Comparison of ENCODE assay signal across 8 mouse cellular contexts in genomic region chr17:57087049-57087832, GRCm38 (mm10). TPM values are rescaled to one million over a fixed set of nuclear protein-coding genes. Genes with fewer than 3 reads are reported as not detected.
A peak's percentile ranks its signal among the peaks of the same experiment; 100 is the strongest.
DNase-seq lines count a peak whose midpoint lies in the region; ATAC-seq lines count a peak whose summit lies in the region.

Gene Tubb4a, minus strand, starts transcription at chr17:57087782.

- H3K9me3 ChIP-seq in heart, embryonic 10.5 days, result no peaks in the 10 kb centered on the region
- no peaks in the 10 kb centered on the region for H3K9me3 ChIP-seq in embryonic facial prominence, embryonic 11.5 days (replicated peaks; ENCODE audit: control insufficient read depth, low read length)
- H3K9me3 ChIP-seq in heart, embryonic 15.5 days (replicated peaks), result no peaks in the 10 kb centered on the region
- H3K9me3 ChIP-seq in lung, embryonic 15.5 days, result no peaks in the 10 kb centered on the region

- peaks cover 10% of the 10 kb centered on the region for H3K4me1 ChIP-seq in heart, embryonic 10.5 days
- H3K4me1 ChIP-seq in embryonic facial prominence, embryonic 11.5 days (ENCODE audit: control insufficient read depth, insufficient read depth, low read length), result no peaks in the 10 kb centered on the region
- H3K4me1 ChIP-seq in heart, embryonic 15.5 days (replicated peaks), result peaks cover 8% of the 10 kb centered on the region
- H3K4me1 ChIP-seq in lung, embryonic 15.5 days, result peaks cover 10% of the 10 kb centered on the region

- intact Hi-C loops in heart, postnatal 25 days (cut with DNase I), result no loop called here

- H3K27me3 ChIP-seq in heart, embryonic 10.5 days (ENCODE audit: insufficient read depth, poor library complexity, severe bottlenecking), result peaks cover 41% of the 10 kb centered on the region
- peaks cover 7% of the 10 kb centered on the region; the same call in 1 of the 2 replicates for H3K27me3 ChIP-seq in embryonic facial prominence, embryonic 11.5 days (ENCODE audit: control insufficient read depth, insufficient read depth, low read length)
- peaks cover 29% of the 10 kb centered on the region for H3K27me3 ChIP-seq in heart, embryonic 15.5 days
- peaks cover 11% of the 10 kb centered on the region; the same call in 1 of the 2 replicates for H3K27me3 ChIP-seq in lung, embryonic 15.5 days

- H3K36me3 ChIP-seq in heart, embryonic 10.5 days, result no peaks in the 10 kb centered on the region
- no peaks in the 10 kb centered on the region for H3K36me3 ChIP-seq in embryonic facial prominence, embryonic 11.5 days (replicated peaks; ENCODE audit: control insufficient read depth, insufficient read depth, low read depth, low read length)
- H3K36me3 ChIP-seq in heart, embryonic 15.5 days, result no peaks in the 10 kb centered on the region
- H3K36me3 ChIP-seq in lung, embryonic 15.5 days, result no peaks in the 10 kb centered on the region

- peak within 1 kb of the TSS; percentile 56 for H3K4me3 ChIP-seq in heart, embryonic 10.5 days
- H3K4me3 ChIP-seq in embryonic facial prominence, embryonic 11.5 days (ENCODE audit: low read depth, low read length), result peak within 1 kb of the TSS; percentile 36
- H3K4me3 ChIP-seq in heart, embryonic 15.5 days, result peak within 1 kb of the TSS; percentile 42
- H3K4me3 ChIP-seq in lung, embryonic 15.5 days, result peak within 1 kb of the TSS; percentile 35

- no peak for DNase-seq in heart, embryonic 10.5 days (ENCODE audit: low spot score)
- no peak for DNase-seq in heart, postnatal 25 days (ENCODE audit: low spot score)
- peak; percentile 65 for DNase-seq in embryonic facial prominence, embryonic 11.5 days (ENCODE audit: low spot score)
- peak; percentile 75 to 82 for DNase-seq in layer of hippocampus, postnatal 10 days (ENCODE audit: low spot score in 2 of 2)
- peak; percentile 91 for DNase-seq in right cerebral cortex, adult 18-20 months
- no peak for DNase-seq in urinary bladder, postnatal 25 days (ENCODE audit: low spot score)

- 1% methylated on average over 31 of the region's 31 CpGs for WGBS in heart, embryonic 10.5 days
- WGBS in embryonic facial prominence, embryonic 11.5 days, result under 1% methylated on average over 31 of the region's 31 CpGs
- WGBS in heart, embryonic 15.5 days, result 2% methylated on average over 31 of the region's 31 CpGs
- 1% methylated on average over 31 of the region's 31 CpGs for WGBS in lung, embryonic 15.5 days

- H3K9ac ChIP-seq in embryonic facial prominence, embryonic 11.5 days (replicated peaks; ENCODE audit: low read length), result peak within 1 kb of the TSS; percentile 54
- H3K9ac ChIP-seq in heart, embryonic 15.5 days, result peak within 1 kb of the TSS; percentile 32; the same call in 1 of the 2 replicates
- H3K9ac ChIP-seq in lung, embryonic 15.5 days, result peak within 1 kb of the TSS; percentile 21; the same call in 1 of the 2 replicates

- H3K4me2 ChIP-seq in embryonic facial prominence, embryonic 11.5 days (ENCODE audit: low read depth, low read length), result peak within 1 kb of the TSS; percentile 39
- H3K4me2 ChIP-seq in heart, embryonic 15.5 days, result peak within 1 kb of the TSS; percentile 63
- H3K4me2 ChIP-seq in lung, embryonic 15.5 days, result peak within 1 kb of the TSS; percentile 56

- H3K27ac ChIP-seq in heart, embryonic 10.5 days, result peak within 1 kb of the TSS; percentile 65
- H3K27ac ChIP-seq in embryonic facial prominence, embryonic 11.5 days (replicated peaks; ENCODE audit: low read depth, low read length), result no peak within 1 kb of the TSS
- no peak within 1 kb of the TSS for H3K27ac ChIP-seq in heart, embryonic 15.5 days
- no peak within 1 kb of the TSS for H3K27ac ChIP-seq in lung, embryonic 15.5 days

- ATAC-seq in embryonic facial prominence, embryonic 11.5 days (replicated peaks; ENCODE audit: insufficient number of reproducible peaks, low FRiP score, low TSS enrichment, low read depth), result peak; percentile 74
- peak; percentile 58; the same call in 1 of the 2 replicates for ATAC-seq in heart, embryonic 15.5 days (replicated peaks; ENCODE audit: insufficient number of reproducible peaks, insufficient read depth, low FRiP score, low read depth)
- peak; percentile 65 for ATAC-seq in lung, embryonic 15.5 days (ENCODE audit: borderline replicate concordance, extremely low read depth, low FRiP score, low TSS enrichment)

RNA-seq across cellular contexts. Expression of gene Tubb4a, which starts in this region (rescaled TPM):
- 9.1 and 14.7 TPM in 2 replicates for polyA plus RNA-seq in heart, embryonic 10.5 days (2016; fragmentation: Nextera tagmentation; extraction: Ambion mirVana)
- total RNA-seq in heart, postnatal 25 days (2021), result 1 to 10 TPM; 3.2 to 3.3 TPM
- polyA plus RNA-seq in embryonic facial prominence, embryonic 11.5 days (2014; fragmentation: Nextera tagmentation; extraction: Ambion mirVana), result 39.9 and 51.6 TPM in 2 replicates
- 5.6 and 12.8 TPM in 2 replicates for polyA plus RNA-seq in heart, embryonic 15.5 days (2015; fragmentation: Nextera tagmentation; extraction: Ambion mirVana)
- total RNA-seq in layer of hippocampus, postnatal 10 days (2021), result 100 to 1,000 TPM; 487 to 549 TPM
- polyA plus RNA-seq in lung, embryonic 15.5 days (2015; fragmentation: Nextera tagmentation; extraction: Ambion mirVana), result 16.4 and 17.5 TPM in 2 replicates

Comparison
In these comparisons a context has a peak if more than half of its experiments do, and no peak if none do; other contexts are left out.
1. RNA of gene Tubb4a (total RNA-seq): 487 to 549 TPM in layer of hippocampus, postnatal 10 days; 3.2 to 3.3 TPM in heart, postnatal 25 days; every median in the first group is over 100 times any median in the second.
2. DNase-seq: peak in embryonic facial prominence, embryonic 11.5 days (single experiment), layer of hippocampus, postnatal 10 days (2 of 2) and right cerebral cortex, adult 18-20 months (single experiment); none in heart, embryonic 10.5 days (single experiment), heart, postnatal 25 days (single experiment) and urinary bladder, postnatal 25 days (single experiment).
3. Peak in every context shown above with its lines, with median percentiles within 50 percentile points of each other: H3K4me3 ChIP-seq, ATAC-seq, H3K4me2 ChIP-seq and H3K9ac ChIP-seq.